8 mouse cellular contexts compared by ENCODE assay signal in the genomic region with DNA sequence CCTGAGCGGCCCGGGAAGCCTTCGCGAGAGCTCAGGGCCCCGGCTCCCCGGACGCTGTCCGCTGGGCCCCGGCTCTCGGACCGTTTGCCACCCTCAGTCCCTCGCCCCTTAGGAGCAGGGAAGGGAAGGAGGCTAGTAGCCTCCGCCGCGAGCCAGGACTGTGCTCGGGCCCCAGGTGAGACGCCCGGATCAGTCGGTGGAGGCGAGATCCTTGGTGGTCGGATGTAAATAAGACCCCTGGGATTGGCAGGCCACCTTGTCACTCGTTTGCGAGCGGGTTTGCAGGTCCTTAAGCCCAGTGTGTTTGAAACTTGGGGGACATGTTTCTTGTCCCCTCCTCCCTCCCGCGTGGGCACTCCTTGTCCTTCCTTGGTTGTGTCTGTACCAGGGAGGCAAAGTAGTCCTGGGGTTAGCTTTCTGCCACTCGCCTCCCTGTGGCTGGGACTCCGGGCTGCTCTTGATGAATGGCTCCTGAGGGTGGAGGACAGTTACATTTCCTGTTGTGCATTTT. TPM values are rescaled to one million over a fixed set of nuclear protein-coding genes. Genes with fewer than 3 reads are reported as not detected.
A peak's percentile ranks its signal among the peaks of the same experiment; 100 is the strongest.
DNase-seq lines count a peak whose midpoint lies in the region; ATAC-seq and TF ChIP-seq lines count a peak whose summit lies in the region.

No protein-coding gene starts in this region.

- no peaks in the 10 kb centered on the region; the same call in 1 of the 2 replicates for H3K4me1 ChIP-seq in cerebellum, adult 2 months (ENCODE audit: control insufficient read depth, insufficient read depth, low read length)
- H3K4me1 ChIP-seq in hindbrain, embryonic 13.5 days (replicated peaks): peaks cover 22% of the 10 kb centered on the region

- H3K9me3 ChIP-seq in hindbrain, embryonic 13.5 days: no peaks in the 10 kb centered on the region

- peak overlapping the region; percentile 84 for H3K4me2 ChIP-seq in hindbrain, embryonic 13.5 days

- 1% methylated on average over 28 of the region's 28 CpGs for WGBS in cerebellum, adult 2 months
- WGBS in hindbrain, embryonic 13.5 days: 0% methylated on average over 28 of the region's 28 CpGs

- DNase-seq in cerebellum, adult 2 months: no peak
- DNase-seq in cerebellum, adult 8-10 months: no peak
- DNase-seq in brain, embryonic 14.5 days (ENCODE audit: low read depth): peak; percentile 74
- DNase-seq in forelimb bud, embryonic 11.5 days (ENCODE audit: low read depth, low spot score): peak; percentile 43
- DNase-seq in layer of hippocampus, postnatal 14 days (ENCODE audit: low spot score in 2 of 2): peak; percentile 50 to 60
- DNase-seq in lung, postnatal 10 days: peak; percentile 79
- DNase-seq in ovary, postnatal 36 days (ENCODE audit: low spot score): peak; percentile 44

- H3K36me3 ChIP-seq in hindbrain, embryonic 13.5 days: no peaks in the 10 kb centered on the region

- no peak for TF ChIP-seq POLR2A in cerebellum, adult 2 months (IDR thresholded peaks at IDR 0.05; ENCODE audit: borderline replicate concordance, insufficient read depth, low read length)
- TF ChIP-seq POLR2A in brain, embryonic 14.5 days (IDR thresholded peaks at IDR 0.05; ENCODE audit: borderline replicate concordance, extremely low read depth, insufficient read depth, insufficient read length, poor library complexity, severe bottlenecking): no peak

- H3K27me3 ChIP-seq in cerebellum, adult 2 months (ENCODE audit: control insufficient read depth, insufficient read depth, low read length): no peaks in the 10 kb centered on the region
- H3K27me3 ChIP-seq in hindbrain, embryonic 13.5 days: 0 out of 2 replicates have a peak, but pooled peaks cover 2% of the 10 kb centered on the region

- peak overlapping the region; percentile 92 for H3K27ac ChIP-seq in cerebellum, adult 2 months (ENCODE audit: insufficient read depth, low read length)
- H3K27ac ChIP-seq in hindbrain, embryonic 13.5 days: peak overlapping the region; percentile 93

- H3K9ac ChIP-seq in hindbrain, embryonic 13.5 days: peak overlapping the region; percentile 98

- peak overlapping the region; percentile 99 for H3K4me3 ChIP-seq in cerebellum, adult 2 months (replicated peaks; ENCODE audit: insufficient read depth, low read depth, low read length)
- H3K4me3 ChIP-seq in hindbrain, embryonic 13.5 days: peak overlapping the region; percentile 92

- TF ChIP-seq CTCF in cerebellum, adult 2 months (IDR thresholded peaks at IDR 0.05; ENCODE audit: borderline replicate concordance, insufficient read depth, low read depth, low read length): no peak
- no peak for TF ChIP-seq CTCF in brain, embryonic 14.5 days (IDR thresholded peaks at IDR 0.05; ENCODE audit: borderline replicate concordance, extremely low read depth, insufficient read depth, insufficient read length)

- ATAC-seq in hindbrain, embryonic 13.5 days (ENCODE audit: low FRiP score): peak; percentile 69

RNA-seq across cellular contexts. Expression of a gene that starts 1.8 kb away (rescaled TPM):
- 19.0 and 20.1 TPM in 2 replicates for polyA plus RNA-seq in cerebellum, adult 2 months (2012; rRNA removed)
- polyA plus RNA-seq in brain, embryonic 14.5 days (2012; rRNA removed): 6.2 and 9.7 TPM in 2 replicates
- 9.3 and 11.6 TPM in 2 replicates for polyA plus RNA-seq in hindbrain, embryonic 13.5 days (2015; fragmentation: Nextera tagmentation; extraction: Ambion mirVana)
- 10 to 100 TPM; 48.9 to 51.1 TPM for total RNA-seq in layer of hippocampus, postnatal 14 days (2021)

Comparison
In these comparisons a context has a peak if more than half of its experiments do, and no peak if none do; other contexts are left out.
1. DNase-seq: peak in brain, embryonic 14.5 days (single experiment), forelimb bud, embryonic 11.5 days (single experiment), layer of hippocampus, postnatal 14 days (2 of 2), lung, postnatal 10 days (single experiment) and ovary, postnatal 36 days (single experiment); none in cerebellum, adult 2 months (0 of 2) and cerebellum, adult 8-10 months (single experiment).